Mouse (Mus musculus) limb, embryonic 11.5 days (tissue): Measurements from ENCODE around the gene Sstr3. TPM values are rescaled to one million over a fixed set of nuclear protein-coding genes. Genes with fewer than 3 reads are reported as not detected.
A peak's percentile ranks its signal among the peaks of the same experiment; 100 is the strongest.

Experiments used
- ATAC-seq: fragments of 200-750 bp; cut with Nextera tagmentation; 2 replicates; pipeline ENCODE4 v1.8.0; 2017; ENCODE audit warnings: low read depth; ENCODE audit not compliant: insufficient number of reproducible peaks, low FRiP score, low TSS enrichment
- DNase-seq: peaks from one replicate; pipeline ENCODE4 v3.0.0-alpha.2; 2015; ENCODE audit warnings: low spot score
- H3K27ac ChIP-seq: fragments of 300-500 bp; sonication (generic); replicated peaks from 2 replicates; pipeline ENCODE4 v1.5.1; 2014; ENCODE audit warnings: low read depth, mild to moderate bottlenecking, low read length
- H3K27me3 ChIP-seq: fragments of 300-500 bp; sonication (generic); 2 replicates; pipeline ENCODE4 v1.6.1; 2014; ENCODE audit warnings: mild to moderate bottlenecking, low read length, mixed read lengths; ENCODE audit not compliant: control insufficient read depth, insufficient read depth
- H3K36me3 ChIP-seq: fragments of 300-500 bp; sonication (generic); 2 replicates; pipeline ENCODE4 v1.6.1; 2014; ENCODE audit warnings: mild to moderate bottlenecking, low read length, moderate library complexity, mixed read lengths; ENCODE audit not compliant: control insufficient read depth, insufficient read depth
- H3K4me1 ChIP-seq: fragments of 300-500 bp; sonication (generic); 2 replicates; pipeline ENCODE4 v1.6.1; 2014; ENCODE audit warnings: low read length, mixed read lengths; ENCODE audit not compliant: control insufficient read depth, insufficient read depth
- H3K4me2 ChIP-seq: fragments of 300-500 bp; sonication (generic); 2 replicates; pipeline ENCODE4 v1.6.1; 2014; ENCODE audit warnings: low read depth, mild to moderate bottlenecking, moderate library complexity; ENCODE audit not compliant: severe bottlenecking
- H3K4me3 ChIP-seq: fragments of 300-500 bp; sonication (generic); 2 replicates; pipeline ENCODE4 v1.5.1; 2014; ENCODE audit warnings: low read depth, low read length
- H3K9ac ChIP-seq: fragments of 300-500 bp; sonication (generic); 2 replicates; pipeline ENCODE4 v1.6.1; 2014; ENCODE audit warnings: mild to moderate bottlenecking, low read length
- H3K9me3 ChIP-seq: fragments of 300-500 bp; sonication (generic); 2 replicates; pipeline ENCODE4 v1.6.1; 2016; ENCODE audit warnings: low read length; ENCODE audit not compliant: control insufficient read depth
- WGBS: fragments of 180-500 bp; shearing (Covaris S2); extraction: QIAGEN DNeasy Blood & Tissue Kit; methylation state at CpG from one replicate; pipeline ENCODE4 v1.1.7; 2014; 5-methylcytosine and 5-hydroxymethylcytosine counted together
- polyA plus RNA-seq: library from polyadenylated mRNA; unstranded; fragments of >200 nt; fragmentation: Nextera tagmentation; extraction: Ambion mirVana; gene quantifications from 2 replicates; pipeline ENCODE4 v1.2.1, GENCODE M21; 2014

Sstr3 gene
- polyA plus RNA-seq, 1 experiment from 2014 or later: not detected

DNA sequence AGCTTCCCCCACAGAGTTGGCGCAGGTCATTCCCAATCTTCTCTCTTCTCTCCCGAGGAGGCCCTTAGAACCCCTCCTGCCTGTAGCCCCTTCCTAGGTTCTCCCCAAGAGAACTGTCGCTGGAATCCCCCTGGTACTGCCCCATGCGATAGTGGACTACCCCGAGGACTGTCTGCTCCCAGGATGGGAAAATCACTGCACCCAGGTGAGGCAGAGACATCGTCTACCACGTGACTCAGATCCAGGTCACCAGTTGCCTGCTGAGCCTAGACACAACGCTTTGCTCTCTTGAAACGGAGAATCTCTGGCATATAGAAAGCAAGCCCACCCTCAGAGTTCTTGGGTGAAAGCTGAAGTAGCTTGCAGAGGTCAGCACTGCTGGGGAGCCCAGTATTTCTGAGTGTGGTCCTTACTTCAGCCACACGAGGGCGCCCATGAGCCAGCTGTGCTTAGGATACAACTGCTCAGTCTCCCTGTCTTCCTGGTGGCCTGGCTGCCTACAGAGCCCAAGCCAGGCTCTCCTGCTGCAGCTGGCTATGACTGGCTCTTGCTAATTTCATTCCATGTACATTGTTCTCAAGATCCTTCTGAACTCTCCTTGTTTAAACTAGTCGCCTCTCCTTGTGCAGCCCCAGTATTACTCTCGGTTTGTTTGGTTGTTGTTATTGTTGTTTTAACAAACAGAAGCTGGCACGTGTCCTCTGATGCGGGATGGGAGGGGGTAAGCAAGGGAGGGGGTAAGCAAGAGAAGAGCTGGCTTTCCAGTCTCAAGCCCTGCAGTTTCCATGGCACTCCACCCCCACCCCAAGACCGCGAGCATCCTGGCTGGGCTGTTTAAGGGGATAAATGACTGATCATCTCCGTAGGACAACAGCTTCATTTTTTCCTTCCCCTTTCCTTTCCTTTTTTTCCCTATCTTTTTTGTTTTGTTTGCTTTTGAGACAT is 42.8 kb upstream of the Sstr3 start:
- Histone ChIP-seq H3K27ac (no peak overlapping the region), H3K4me3 (no peak overlapping the region), H3K9me3 (no peaks in the 10 kb centered on the region), H3K36me3 (no peaks in the 10 kb centered on the region), H3K4me1 (no peaks in the 10 kb centered on the region), H3K9ac (no peak overlapping the region), H3K27me3 (no peaks in the 10 kb centered on the region), H3K4me2 (no peak overlapping the region)
- ATAC-seq (peak; percentile 69), DNase-seq (peak; percentile 87)
- WGBS: 58% methylated on average over 18 of the region's 18 CpGs

DNA sequence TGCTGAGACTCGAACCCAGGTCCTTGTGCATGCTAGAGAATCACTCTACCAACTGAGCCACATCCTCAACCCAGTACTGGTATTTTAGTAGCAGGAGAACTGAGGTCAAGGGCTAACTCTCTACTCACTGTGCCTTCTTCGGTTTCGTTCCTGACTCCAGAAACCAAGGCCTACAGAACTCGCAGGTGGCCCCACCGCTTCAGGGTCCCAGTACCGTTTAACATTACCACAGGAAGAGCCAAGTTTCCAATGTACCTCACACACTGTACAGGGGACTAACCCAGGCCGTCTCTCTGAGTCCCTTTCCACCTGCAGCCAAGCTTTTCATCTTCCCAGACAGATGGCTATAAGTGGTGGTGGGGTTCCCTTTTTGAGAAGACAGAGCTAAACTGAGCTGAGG is 40.9 kb upstream of the Sstr3 start:
- 88% methylated on average over 7 of the region's 7 CpGs for WGBS

DNA sequence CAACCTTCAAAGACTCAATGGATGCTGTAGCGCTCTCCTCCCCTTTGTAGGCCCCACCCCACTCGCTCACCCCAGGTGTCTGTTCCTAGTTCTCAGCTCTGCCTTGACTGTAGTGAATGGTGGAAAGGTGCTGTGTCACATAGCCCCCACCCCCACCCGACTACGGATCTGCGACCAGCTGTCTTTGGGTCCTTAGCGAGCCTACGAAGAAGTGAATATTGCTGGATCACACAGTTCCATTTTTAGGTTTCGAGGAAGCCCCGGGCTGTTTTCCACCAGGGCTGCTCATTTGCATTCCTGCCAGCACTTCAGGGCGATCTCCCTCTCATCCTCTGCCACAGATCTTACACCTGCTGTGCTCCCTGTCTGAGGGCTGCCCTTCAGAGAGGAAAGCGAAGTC is 38.9 kb upstream of the Sstr3 start:
- ATAC-seq (no peak), DNase-seq (no peak)
- Histone ChIP-seq H3K4me2 (no peak overlapping the region), H3K36me3 (no peaks in the 10 kb centered on the region), H3K27me3 (no peaks in the 10 kb centered on the region), H3K9ac (no peak overlapping the region), H3K9me3 (no peaks in the 10 kb centered on the region), H3K4me1 (peaks cover 8% of the 10 kb centered on the region), H3K27ac (no peak overlapping the region), H3K4me3 (no peak overlapping the region)
- WGBS: 22% methylated on average over 11 of the region's 11 CpGs

More for the DNA sequence above, 40.9 kb upstream of the Sstr3 start:
- Histone ChIP-seq H3K9me3 (no peaks in the 10 kb centered on the region), H3K27me3 (no peaks in the 10 kb centered on the region), H3K36me3 (no peaks in the 10 kb centered on the region), H3K4me2 (no peak overlapping the region), H3K4me1 (peaks cover 7% of the 10 kb centered on the region), H3K4me3 (no peak overlapping the region), H3K27ac (no peak overlapping the region), H3K9ac (no peak overlapping the region)
- no peak for DNase-seq
- no peak for ATAC-seq

DNA sequence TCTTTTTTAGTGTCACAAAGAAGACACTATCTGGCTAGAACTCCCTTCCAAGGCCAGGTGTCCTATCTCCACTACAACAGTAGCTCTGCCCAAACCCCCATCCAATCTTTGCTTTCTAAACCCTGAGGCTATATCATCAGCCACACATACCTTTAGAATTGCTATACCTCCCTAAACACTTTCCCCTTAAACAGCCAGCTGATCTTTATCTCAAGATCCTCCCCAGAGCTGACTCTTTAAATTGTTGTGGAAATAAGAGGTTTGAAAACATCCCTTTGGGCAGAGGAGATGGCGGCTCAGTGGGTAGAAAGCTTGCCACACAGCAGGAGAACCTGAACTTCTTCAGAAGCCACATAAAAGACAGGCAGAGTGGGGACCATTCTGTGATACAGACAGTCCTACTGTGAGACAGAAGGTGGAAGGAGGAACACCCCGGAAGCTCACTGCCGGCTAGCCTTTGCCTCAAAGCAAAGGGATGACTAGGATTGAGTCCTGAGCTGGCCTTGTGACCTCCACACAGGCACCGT is 31.9 kb upstream of the Sstr3 start:
- H3K4me2 ChIP-seq: no peak overlapping the region
- no peak overlapping the region for H3K9ac ChIP-seq
- no peaks in the 10 kb centered on the region for H3K36me3 ChIP-seq
- DNase-seq (no peak), ATAC-seq (no peak)
- WGBS: 50% methylated on average over 4 of the region's 4 CpGs
- no peak overlapping the region for H3K4me3 ChIP-seq
- H3K27me3 ChIP-seq: no peaks in the 10 kb centered on the region
- peaks cover 5% of the 10 kb centered on the region; the same call in 1 of the 2 replicates for H3K4me1 ChIP-seq
- H3K27ac ChIP-seq: no peak overlapping the region
- H3K9me3 ChIP-seq: no peaks in the 10 kb centered on the region

DNA sequence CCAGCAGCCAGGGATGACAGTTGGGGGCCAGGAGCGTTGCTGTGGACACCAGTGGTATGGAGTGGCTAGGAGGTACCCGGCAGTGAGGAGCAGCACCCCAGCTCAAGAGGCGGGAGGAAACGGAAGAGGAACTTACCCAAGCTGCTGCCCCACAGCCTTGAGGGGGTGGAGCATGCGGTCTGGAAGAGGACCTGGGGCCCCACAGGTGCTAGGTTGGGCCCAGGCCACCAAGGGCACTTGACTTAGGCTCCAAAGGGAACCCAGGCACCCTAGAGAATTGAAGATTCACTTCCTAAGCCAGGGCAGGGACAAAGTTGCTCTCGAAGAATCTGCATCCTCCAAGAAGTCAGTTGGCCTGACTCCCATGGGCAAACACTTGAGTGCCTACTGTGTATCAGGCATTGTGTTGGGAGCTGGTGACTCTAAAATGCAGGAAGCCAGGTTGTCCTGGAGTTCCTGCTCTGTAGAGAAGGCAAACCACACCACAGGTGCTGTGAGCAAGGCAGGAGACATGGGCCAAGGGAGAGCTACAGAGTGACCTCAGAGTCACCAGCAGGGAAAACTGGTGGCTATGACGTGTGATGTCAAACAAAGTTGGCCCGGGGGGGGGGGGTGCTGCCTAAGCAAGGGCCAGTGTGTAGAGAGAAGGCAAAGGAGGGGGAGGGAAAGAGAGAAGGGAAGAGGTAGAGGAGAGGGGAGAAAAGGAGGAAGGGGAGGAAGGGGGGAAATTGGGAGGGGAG is 28.3 kb upstream of the Sstr3 start, which contains the start of gene Rac2:
TSS of gene Rac2 (minus strand) at position 126 of the 740 bp plus-strand sequence.
- no peaks in the 10 kb centered on the region for H3K36me3 ChIP-seq
- H3K27ac ChIP-seq: no peak within 1 kb of the TSS
- 84% methylated on average over 8 of the region's 8 CpGs for WGBS
- H3K27me3 ChIP-seq: no peaks in the 10 kb centered on the region
- no peak within 1 kb of the TSS for H3K4me3 ChIP-seq
- DNase-seq (no peak), ATAC-seq (no peak)
- no peaks in the 10 kb centered on the region for H3K9me3 ChIP-seq
- H3K4me1 ChIP-seq: no peaks in the 10 kb centered on the region
- no peak within 1 kb of the TSS for H3K9ac ChIP-seq
- no peak within 1 kb of the TSS for H3K4me2 ChIP-seq

DNA sequence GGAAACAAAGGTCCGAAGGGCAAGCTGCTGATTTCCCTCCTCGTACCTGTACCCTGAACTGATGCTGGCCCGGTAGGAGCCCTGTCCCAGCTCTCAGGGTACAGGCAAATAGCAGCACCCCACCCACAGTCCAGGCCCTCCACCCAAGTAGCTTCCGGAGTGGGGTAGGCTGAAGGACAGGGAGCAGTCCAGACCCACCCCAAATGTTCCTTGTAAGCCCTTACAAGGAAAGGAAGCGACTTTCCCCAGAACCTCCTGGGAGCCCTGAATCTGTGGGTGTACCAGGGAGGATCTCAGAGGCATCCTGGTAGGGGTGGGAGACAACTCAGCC is 27.8 kb upstream of the Sstr3 start:
- H3K4me2 ChIP-seq: no peak overlapping the region
- H3K4me1 ChIP-seq: no peaks in the 10 kb centered on the region
- no peaks in the 10 kb centered on the region for H3K9me3 ChIP-seq
- H3K4me3 ChIP-seq: no peak overlapping the region
- H3K9ac ChIP-seq: no peak overlapping the region
- H3K36me3 ChIP-seq: no peaks in the 10 kb centered on the region
- no peak for DNase-seq
- no peaks in the 10 kb centered on the region for H3K27me3 ChIP-seq
- 92% methylated on average over 5 of the region's 5 CpGs for WGBS
- no peak overlapping the region for H3K27ac ChIP-seq
- no peak for ATAC-seq

DNA sequence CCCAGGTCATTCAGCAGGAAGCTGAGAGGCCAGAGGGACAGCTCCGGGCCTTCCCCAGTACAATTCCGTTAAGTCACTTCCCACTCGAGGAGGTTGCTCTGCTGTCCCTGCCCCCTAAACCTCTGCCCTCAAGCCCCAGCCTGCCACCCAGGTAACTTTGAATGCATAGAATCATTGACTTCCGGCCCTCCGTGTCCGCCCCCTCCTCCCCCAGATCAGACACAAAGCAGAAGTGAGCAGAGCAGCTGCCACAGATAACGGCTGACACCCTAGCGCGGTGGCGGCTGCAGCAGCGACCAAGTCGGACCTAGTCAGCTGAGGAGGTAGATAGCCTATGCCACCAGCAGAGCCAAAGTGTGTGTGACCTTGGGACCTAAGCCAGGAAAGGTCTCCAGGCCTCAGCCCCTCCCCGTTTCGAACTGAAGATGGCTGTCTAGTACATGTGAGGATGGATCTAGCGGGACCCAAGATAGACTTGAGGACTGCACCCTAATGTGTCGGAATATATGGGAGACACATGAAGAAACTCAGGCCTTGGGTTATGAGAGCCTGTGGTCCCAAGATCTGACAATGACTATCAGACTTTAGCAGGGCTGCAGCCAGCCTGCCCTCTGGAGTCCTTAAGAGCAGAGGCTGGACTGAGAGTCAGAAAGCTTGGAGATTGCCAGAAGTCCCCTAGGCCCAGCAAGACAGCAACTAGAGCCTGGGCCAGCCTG is 27.2 kb upstream of the Sstr3 start:
- ATAC-seq: no peak
- no peak for DNase-seq
- Histone ChIP-seq H3K4me1 (no peaks in the 10 kb centered on the region), H3K9me3 (no peaks in the 10 kb centered on the region), H3K4me2 (no peak overlapping the region), H3K4me3 (no peak overlapping the region), H3K27ac (no peak overlapping the region), H3K27me3 (no peaks in the 10 kb centered on the region), H3K36me3 (no peaks in the 10 kb centered on the region), H3K9ac (no peak overlapping the region)
- WGBS: 64% methylated on average over 16 of the region's 16 CpGs

DNA sequence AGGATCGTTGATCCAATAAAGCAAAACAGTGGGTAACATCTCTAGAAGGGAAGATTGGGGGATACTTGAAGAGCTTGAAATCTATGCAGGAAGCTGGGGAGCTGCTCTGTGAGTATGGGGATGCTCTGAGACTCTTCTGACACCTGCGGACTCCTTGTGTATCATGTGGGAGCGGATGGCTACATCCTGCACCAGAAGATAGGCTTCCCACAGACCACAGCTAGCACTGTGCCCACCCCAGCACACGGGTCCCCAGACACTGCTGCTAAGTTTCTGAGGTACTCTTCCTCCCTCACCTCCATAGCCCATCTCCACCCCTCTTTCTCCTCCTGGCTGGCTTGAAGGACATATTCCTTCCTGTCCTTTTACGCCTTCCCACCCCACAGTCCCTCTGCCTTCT is 25.7 kb upstream of the Sstr3 start:
- H3K9ac ChIP-seq: no peak overlapping the region
- no peaks in the 10 kb centered on the region for H3K4me1 ChIP-seq
- no peak overlapping the region for H3K4me2 ChIP-seq
- no peaks in the 10 kb centered on the region for H3K36me3 ChIP-seq
- no peaks in the 10 kb centered on the region for H3K9me3 ChIP-seq
- ATAC-seq (no peak), DNase-seq (no peak)
- no peak overlapping the region for H3K4me3 ChIP-seq
- WGBS: 93% methylated on average over 5 of the region's 5 CpGs
- H3K27me3 ChIP-seq: no peaks in the 10 kb centered on the region
- no peak overlapping the region for H3K27ac ChIP-seq
